Mouse (Mus musculus) limb, embryonic 14.5 days (tissue): ENCODE measurements around the gene Tdrd7. TPM values are rescaled to one million over a fixed set of nuclear protein-coding genes. Genes with fewer than 3 reads are reported as not detected.

Experiments
- ATAC-seq: fragments of 200-750 bp; cut with Nextera tagmentation; 2 replicates; pipeline ENCODE4 v1.8.0; 2017; ENCODE audit warnings: low read depth, moderate number of reproducible peaks, moderate TSS enrichment; ENCODE audit not compliant: low FRiP score
- DNase-seq: peaks from one replicate; pipeline ENCODE4 v3.0.0-alpha.2; 2015; ENCODE audit warnings: low spot score
- H3K27ac ChIP-seq: fragments of 300-500 bp; sonication (generic); replicated peaks from 2 replicates; pipeline ENCODE4 v1.5.1; 2014; ENCODE audit warnings: low read depth, mild to moderate bottlenecking, low read length, moderate library complexity, mixed read lengths
- H3K27me3 ChIP-seq: fragments of 300-500 bp; sonication (generic); 2 replicates; pipeline ENCODE4 v1.6.1; 2014; ENCODE audit warnings: low read length, mixed read lengths; ENCODE audit not compliant: control insufficient read depth, insufficient read depth
- H3K36me3 ChIP-seq: fragments of 300-500 bp; sonication (generic); 2 replicates; pipeline ENCODE4 v1.6.1; 2014; ENCODE audit warnings: mild to moderate bottlenecking, low read length, moderate library complexity, mixed read lengths; ENCODE audit not compliant: control insufficient read depth, insufficient read depth
- H3K4me1 ChIP-seq: fragments of 300-500 bp; sonication (generic); 2 replicates; pipeline ENCODE4 v1.6.1; 2014; ENCODE audit warnings: antibody characterized with exemption, low read length, mixed read lengths; ENCODE audit not compliant: control insufficient read depth, insufficient read depth
- H3K4me2 ChIP-seq: fragments of 300-500 bp; sonication (generic); replicated peaks from 2 replicates; pipeline ENCODE4 v1.6.1; 2014; ENCODE audit warnings: low read depth, mild to moderate bottlenecking, low read length, moderate library complexity; ENCODE audit not compliant: severe bottlenecking
- H3K4me3 ChIP-seq: fragments of 300-500 bp; sonication (generic); replicated peaks from 2 replicates; pipeline ENCODE4 v1.5.1; 2014; ENCODE audit warnings: low read length
- H3K9ac ChIP-seq: fragments of 300-500 bp; sonication (generic); 2 replicates; pipeline ENCODE4 v1.6.1; 2014; ENCODE audit warnings: mild to moderate bottlenecking, low read depth, low read length, moderate library complexity; ENCODE audit not compliant: severe bottlenecking
- H3K9me3 ChIP-seq: fragments of 300-500 bp; sonication (generic); 2 replicates; pipeline ENCODE4 v1.6.1; 2016; ENCODE audit warnings: low read length; ENCODE audit not compliant: control insufficient read depth
- POLR2A ChIP-seq: fragments of 200-500 bp; IDR thresholded peaks from 2 replicates; pipeline ENCODE4 v1.8.0; 2012; ENCODE audit warnings: inconsistent platforms, mild to moderate bottlenecking, moderate library complexity, borderline replicate concordance; ENCODE audit not compliant: insufficient read depth, insufficient read length; ENCODE audit errors: extremely low read depth
- WGBS: fragments of 180-500 bp; shearing (Covaris S2); extraction: QIAGEN DNeasy Blood & Tissue Kit; methylation state at CpG from one replicate; pipeline ENCODE4 v1.1.7; 2014; 5-methylcytosine and 5-hydroxymethylcytosine counted together
- polyA plus RNA-seq, 2 experiments: library from polyadenylated mRNA; depleted of rRNA in 1 of 2; stranded (reverse) in 1 of 2; unstranded in 1 of 2; fragments of >200 nt; fragmentation: Nextera tagmentation in 1 of 2; extraction: Ambion mirVana in 1 of 2; gene quantifications; 2 replicates each; pipeline versions ENCODE4 v1.2.1 to v1.2.3; 2012 to 2014

Gene Tdrd7
- polyA plus RNA-seq, 2 experiments, result 12.7 to 12.9 TPM

GRCm38 (mm10) chr4:46056163-46056562 is 91.0 kb downstream of the Tdrd7 start:
- Histone ChIP-seq H3K4me3 (no peak overlapping the region), H3K27me3 (no peaks in the 10 kb centered on the region), H3K4me1 (no peaks in the 10 kb centered on the region), H3K36me3 (no peaks in the 10 kb centered on the region), H3K4me2 (no peak overlapping the region), H3K9ac (no peak overlapping the region), H3K9me3 (no peaks in the 10 kb centered on the region), H3K27ac (no peak overlapping the region)
- no peak for DNase-seq
- 89% methylated on average over 5 of the region's 5 CpGs for WGBS
- no peak for ATAC-seq
- no peak for TF ChIP-seq POLR2A

- no peak overlapping the region for H3K4me2 ChIP-seq
- no peaks in the 10 kb centered on the region for H3K9me3 ChIP-seq
- no peaks in the 10 kb centered on the region for H3K27me3 ChIP-seq
- H3K27ac ChIP-seq, result no peak overlapping the region
- no peak overlapping the region for H3K4me3 ChIP-seq
- ATAC-seq (no peak), DNase-seq (no peak)
- TF ChIP-seq POLR2A, result no peak
- WGBS, result 87% methylated on average over 12 of the region's 12 CpGs
- no peak overlapping the region for H3K9ac ChIP-seq
- peaks cover 9% of the 10 kb centered on the region; the same call in 1 of the 2 replicates for H3K4me1 ChIP-seq
- H3K36me3 ChIP-seq, result no peaks in the 10 kb centered on the region
Observed at GRCm38 (mm10) chr4:46061259-46061962, 96.3 kb downstream of the Tdrd7 start.

DNA sequence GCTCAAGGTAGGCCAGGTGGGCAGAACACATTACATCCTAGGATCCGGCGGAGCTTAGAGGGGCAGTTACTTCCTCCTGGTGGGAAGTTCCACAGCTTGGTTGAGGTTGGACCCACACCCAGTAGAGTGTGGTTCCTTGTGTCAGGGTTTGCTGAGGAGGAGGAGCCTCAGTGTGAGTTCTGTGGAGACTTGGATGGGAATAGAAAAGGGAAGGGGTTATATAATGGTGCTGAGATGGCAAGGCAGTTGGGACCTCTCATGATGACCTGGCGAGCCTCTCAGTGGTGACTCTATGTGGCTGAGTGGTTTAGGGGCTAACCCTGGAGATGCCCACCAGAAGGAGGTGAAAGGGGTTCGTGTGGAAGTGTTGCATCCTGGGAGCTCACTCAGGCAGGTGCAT is 98.7 kb downstream of the Tdrd7 start:
- Histone ChIP-seq H3K4me3 (no peak overlapping the region), H3K9me3 (no peaks in the 10 kb centered on the region), H3K4me1 (peaks cover 9% of the 10 kb centered on the region; the same call in 1 of the 2 replicates), H3K36me3 (no peaks in the 10 kb centered on the region), H3K27ac (no peak overlapping the region), H3K27me3 (no peaks in the 10 kb centered on the region), H3K4me2 (no peak overlapping the region), H3K9ac (no peak overlapping the region)
- TF ChIP-seq POLR2A, result no peak
- WGBS, result 87% methylated on average over 4 of the region's 4 CpGs
- DNase-seq (no peak), ATAC-seq (no peak)

- no peak overlapping the region for H3K27ac ChIP-seq
- TF ChIP-seq POLR2A, result no peak
- no peak overlapping the region for H3K4me3 ChIP-seq
- peaks cover 9% of the 10 kb centered on the region; the same call in 1 of the 2 replicates for H3K4me1 ChIP-seq
- DNase-seq (no peak), ATAC-seq (no peak; the same call in 1 of the 2 replicates)
- WGBS, result 43% methylated on average over 8 of the region's 8 CpGs
- H3K36me3 ChIP-seq, result no peaks in the 10 kb centered on the region
- no peak overlapping the region for H3K9ac ChIP-seq
- H3K4me2 ChIP-seq, result no peak overlapping the region
- no peaks in the 10 kb centered on the region for H3K27me3 ChIP-seq
- no peaks in the 10 kb centered on the region for H3K9me3 ChIP-seq
Observed at GRCm38 (mm10) chr4:46064263-46064662, 99.1 kb downstream of the Tdrd7 start.

- H3K4me2 ChIP-seq, result no peak overlapping the region
- no peaks in the 10 kb centered on the region for H3K36me3 ChIP-seq
- no peak overlapping the region for H3K27ac ChIP-seq
- no peaks in the 10 kb centered on the region for H3K27me3 ChIP-seq
- H3K9me3 ChIP-seq, result no peaks in the 10 kb centered on the region
- TF ChIP-seq POLR2A, result no peak
- H3K4me1 ChIP-seq, result peaks cover 9% of the 10 kb centered on the region; the same call in 1 of the 2 replicates
- H3K9ac ChIP-seq, result no peak overlapping the region
- H3K4me3 ChIP-seq, result no peak overlapping the region
- no peak for DNase-seq
- ATAC-seq, result no peak
- WGBS, result 56% methylated on average over 3 of the region's 3 CpGs
Observed at GRCm38 (mm10) chr4:46064961-46065360, 99.8 kb downstream of the Tdrd7 start.
